Mouse (Mus musculus): ENCODE data around the gene Tmem245.

DNA sequence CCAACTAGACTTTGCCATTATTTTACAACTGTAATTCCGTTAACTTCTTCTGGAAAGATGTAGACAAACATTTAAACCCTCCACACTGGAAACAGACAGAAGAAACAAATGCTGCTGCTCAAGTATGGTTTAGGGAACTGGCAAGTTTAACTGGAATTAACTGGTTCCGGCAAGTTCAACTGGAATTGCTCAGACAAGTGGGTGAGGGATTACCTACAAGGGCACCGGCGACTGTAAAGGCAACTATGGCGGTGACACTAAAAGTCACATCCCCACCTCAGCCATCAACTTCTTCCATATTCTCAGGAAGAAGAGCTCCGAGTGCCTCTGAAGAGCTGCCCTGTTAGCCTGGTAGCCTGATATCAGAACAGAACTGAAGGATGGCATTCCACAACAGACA is 32.9 kb downstream of the Tmem245 start:
- no peak for TF ChIP-seq POLR2A (IDR thresholded peaks at IDR 0.05; ENCODE audit: borderline replicate concordance, insufficient read depth, low read length)
- no peak for TF ChIP-seq CTCF (IDR thresholded peaks at IDR 0.05; ENCODE audit: borderline replicate concordance, insufficient read depth, low read depth, low read length)
